Comparison of ENCODE assay signal across 19 mouse cellular contexts in the genomic region with DNA sequence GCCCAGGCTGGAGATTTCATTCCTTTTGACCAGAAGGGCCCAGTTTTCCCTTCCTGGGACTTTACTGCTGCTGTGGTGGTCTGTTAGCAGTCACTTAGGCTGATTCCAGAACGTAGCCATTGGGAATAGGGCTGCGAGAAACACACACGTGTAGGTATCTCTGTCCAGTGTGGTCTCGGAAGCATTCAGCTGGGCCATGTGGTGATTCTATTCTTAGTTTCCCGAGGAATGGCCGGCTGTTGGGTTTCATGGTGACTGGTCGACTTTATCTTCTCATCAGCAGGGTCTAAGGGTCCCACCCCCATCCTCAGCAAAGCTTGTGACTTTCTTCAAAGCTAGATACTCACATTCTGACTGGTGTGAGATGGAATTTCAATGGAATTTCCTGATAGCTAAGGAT. TPM values are rescaled to one million over a fixed set of nuclear protein-coding genes. Genes with fewer than 3 reads are reported as not detected.
DNase-seq lines count a peak whose midpoint lies in the region; ATAC-seq and TF ChIP-seq lines count a peak whose summit lies in the region.
"Had no signal": no experiment of that assay in that cellular context is flagged by ENCODE, and none has a peak within 500 bp of the region (broad histone marks: within the 10 kb centered on the region; RNA-seq: fewer than 3 reads in every experiment).

No protein-coding gene starts in this region.

- H3K9me3 ChIP-seq in heart, embryonic 11.5 days (replicated peaks; ENCODE audit: control insufficient read depth, low read length): no peaks in the 10 kb centered on the region
- H3K9me3 ChIP-seq in hindbrain, embryonic 10.5 days: no peaks in the 10 kb centered on the region
- H3K9me3 ChIP-seq in hindbrain, postnatal 0 days (ENCODE audit: low read length): no peaks in the 10 kb centered on the region
- H3K9me3 ChIP-seq in midbrain, embryonic 10.5 days (replicated peaks): no peaks in the 10 kb centered on the region
- H3K9me3 ChIP-seq in midbrain, embryonic 14.5 days (ENCODE audit: control insufficient read depth, low read length): no peaks in the 10 kb centered on the region
- no peaks in the 10 kb centered on the region for H3K9me3 ChIP-seq in limb, embryonic 15.5 days
- H3K9me3 ChIP-seq: forebrain, embryonic 15.5 days; hindbrain, embryonic 15.5 days had no signal

- H3K27ac ChIP-seq in heart, embryonic 11.5 days (ENCODE audit: low read depth, low read length): no peak overlapping the region
- peak overlapping the region; percentile 50; the same call in 1 of the 2 replicates for H3K27ac ChIP-seq in hindbrain, embryonic 10.5 days
- H3K27ac ChIP-seq in hindbrain, postnatal 0 days: no peak overlapping the region
- peak overlapping the region; percentile 46; the same call in 1 of the 2 replicates for H3K27ac ChIP-seq in midbrain, embryonic 10.5 days (replicated peaks)
- no peak overlapping the region for H3K27ac ChIP-seq in midbrain, embryonic 14.5 days (replicated peaks; ENCODE audit: low read depth, low read length)
- peak overlapping the region; percentile 91 for H3K27ac ChIP-seq in limb, embryonic 15.5 days
- H3K27ac ChIP-seq: forebrain, embryonic 15.5 days had no signal

- no peak overlapping the region for H3K4me2 ChIP-seq in heart, embryonic 11.5 days
- H3K4me2 ChIP-seq in hindbrain, postnatal 0 days (ENCODE audit: low read depth, low read length): no peak overlapping the region
- H3K4me2 ChIP-seq in midbrain, embryonic 14.5 days (ENCODE audit: low read length): no peak overlapping the region
- H3K4me2 ChIP-seq in limb, embryonic 15.5 days: no peak overlapping the region
- H3K4me2 ChIP-seq: forebrain, embryonic 15.5 days; hindbrain, embryonic 15.5 days; liver, embryonic 11.5 days; midbrain, embryonic 11.5 days had no signal

- H3K27me3 ChIP-seq in heart, embryonic 11.5 days (ENCODE audit: control insufficient read depth, insufficient read depth, low read length): no peaks in the 10 kb centered on the region
- H3K27me3 ChIP-seq in hindbrain, embryonic 10.5 days (ENCODE audit: insufficient read depth, poor library complexity, severe bottlenecking): no peaks in the 10 kb centered on the region
- no peaks in the 10 kb centered on the region for H3K27me3 ChIP-seq in hindbrain, postnatal 0 days (ENCODE audit: insufficient read depth, low read length)
- peaks cover 5% of the 10 kb centered on the region for H3K27me3 ChIP-seq in midbrain, embryonic 10.5 days (ENCODE audit: low read depth, poor library complexity, severe bottlenecking)
- no peaks in the 10 kb centered on the region for H3K27me3 ChIP-seq in midbrain, embryonic 14.5 days (ENCODE audit: control insufficient read depth, insufficient read depth, low read length)
- H3K27me3 ChIP-seq in limb, embryonic 15.5 days: no peaks in the 10 kb centered on the region
- H3K27me3 ChIP-seq: CH12.LX; forebrain, embryonic 15.5 days; hindbrain, embryonic 15.5 days had no signal

- H3K9ac ChIP-seq in heart, embryonic 11.5 days (ENCODE audit: low read depth, low read length): no peak overlapping the region
- H3K9ac ChIP-seq in hindbrain, postnatal 0 days (replicated peaks; ENCODE audit: low read length): no peak overlapping the region
- no peak overlapping the region for H3K9ac ChIP-seq in midbrain, embryonic 14.5 days (replicated peaks; ENCODE audit: low read length)
- H3K9ac ChIP-seq in limb, embryonic 15.5 days: no peak overlapping the region
- H3K9ac ChIP-seq: forebrain, embryonic 15.5 days; hindbrain, embryonic 15.5 days had no signal

- 22% methylated on average over 7 of the region's 7 CpGs for WGBS in heart, embryonic 11.5 days (ENCODE audit: insufficient replicate concordance)
- WGBS in hindbrain, embryonic 10.5 days: 75% methylated on average over 7 of the region's 7 CpGs
- 78% methylated on average over 7 of the region's 7 CpGs for WGBS in hindbrain, postnatal 0 days
- 84% methylated on average over 7 of the region's 7 CpGs for WGBS in midbrain, embryonic 10.5 days
- 73% methylated on average over 7 of the region's 7 CpGs for WGBS in midbrain, embryonic 14.5 days
- WGBS in limb, embryonic 15.5 days: 55% methylated on average over 7 of the region's 7 CpGs

- H3K36me3 ChIP-seq in heart, embryonic 11.5 days (ENCODE audit: control insufficient read depth, insufficient read depth, low read length): no peaks in the 10 kb centered on the region
- H3K36me3 ChIP-seq in hindbrain, embryonic 10.5 days: no peaks in the 10 kb centered on the region
- H3K36me3 ChIP-seq in hindbrain, postnatal 0 days (ENCODE audit: insufficient read depth, low read length): no peaks in the 10 kb centered on the region
- H3K36me3 ChIP-seq in midbrain, embryonic 10.5 days: no peaks in the 10 kb centered on the region
- no peaks in the 10 kb centered on the region for H3K36me3 ChIP-seq in midbrain, embryonic 14.5 days (ENCODE audit: control insufficient read depth, insufficient read depth, low read length)
- no peaks in the 10 kb centered on the region for H3K36me3 ChIP-seq in limb, embryonic 15.5 days
- H3K36me3 ChIP-seq: forebrain, embryonic 15.5 days; hindbrain, embryonic 15.5 days had no signal

- no peak for TF ChIP-seq CTCF in hindbrain, postnatal 0 days (IDR thresholded peaks at IDR 0.05; ENCODE audit: low read depth)

- peaks cover 25% of the 10 kb centered on the region for H3K4me1 ChIP-seq in heart, embryonic 11.5 days (ENCODE audit: control insufficient read depth, insufficient read depth, low read length)
- H3K4me1 ChIP-seq in hindbrain, embryonic 10.5 days (replicated peaks): peaks cover 31% of the 10 kb centered on the region
- peaks cover 9% of the 10 kb centered on the region; the same call in 1 of the 2 replicates for H3K4me1 ChIP-seq in hindbrain, postnatal 0 days (ENCODE audit: insufficient read depth, low read length)
- peaks cover 26% of the 10 kb centered on the region for H3K4me1 ChIP-seq in midbrain, embryonic 10.5 days
- peaks cover 14% of the 10 kb centered on the region for H3K4me1 ChIP-seq in midbrain, embryonic 14.5 days (ENCODE audit: control insufficient read depth, insufficient read depth, low read length)
- peaks cover 61% of the 10 kb centered on the region for H3K4me1 ChIP-seq in limb, embryonic 15.5 days

- intact Hi-C loops in left cerebral cortex, postnatal 36 days (cut with DNase I): loop anchor here (5.0 kb wide), 1 partner anchor 168 kb away; no protein-coding TSS in a partner anchor

- H3K4me3 ChIP-seq in heart, embryonic 11.5 days (ENCODE audit: low read depth, low read length): no peak overlapping the region
- H3K4me3 ChIP-seq in hindbrain, embryonic 10.5 days: no peak overlapping the region
- no peak overlapping the region for H3K4me3 ChIP-seq in hindbrain, postnatal 0 days (ENCODE audit: low read length)
- H3K4me3 ChIP-seq in midbrain, embryonic 10.5 days: no peak overlapping the region
- no peak overlapping the region for H3K4me3 ChIP-seq in midbrain, embryonic 14.5 days (replicated peaks; ENCODE audit: low read depth, low read length)
- H3K4me3 ChIP-seq in limb, embryonic 15.5 days: no peak overlapping the region
- H3K4me3 ChIP-seq: erythroblast, embryonic 14.5 days; forebrain, embryonic 15.5 days; hindbrain, embryonic 15.5 days had no signal

- no peak for ATAC-seq in heart, embryonic 11.5 days (replicated peaks; ENCODE audit: insufficient number of reproducible peaks, low FRiP score, low TSS enrichment)
- ATAC-seq in hindbrain, postnatal 0 days: no peak
- no peak for ATAC-seq in midbrain, embryonic 14.5 days (ENCODE audit: low FRiP score, low TSS enrichment)
- ATAC-seq in limb, embryonic 15.5 days (ENCODE audit: insufficient number of reproducible peaks, low FRiP score, low TSS enrichment, low read depth): no peak
- ATAC-seq: forebrain, embryonic 15.5 days; intestine, postnatal 0 days had no signal

- DNase-seq in heart, adult 11 months: peak; percentile 87
- no peak for DNase-seq in hindbrain, embryonic 10.5 days (ENCODE audit: low spot score)
- DNase-seq in hindbrain, postnatal 0 days (ENCODE audit: low spot score): no peak
- no peak for DNase-seq in midbrain, embryonic 10.5 days (ENCODE audit: low spot score)
- no peak for DNase-seq in midbrain, embryonic 14.5 days
- no peak for DNase-seq in left cerebral cortex, postnatal 36 days (ENCODE audit: low spot score in 2 of 2)
- DNase-seq: cerebellum, adult 9-11 months; kidney, postnatal 14 days; layer of hippocampus, adult 9-11 months; thymus, postnatal 36 days had no signal

RNA-seq across cellular contexts. Expression of gene Tmpo, which starts 59.2 kb away (rescaled TPM):
- polyA plus RNA-seq in heart, embryonic 11.5 days (2014; fragmentation: Nextera tagmentation; extraction: Ambion mirVana): 162 and 170 TPM in 2 replicates
- 234 and 258 TPM in 2 replicates for polyA plus RNA-seq in hindbrain, embryonic 10.5 days (2016; fragmentation: Nextera tagmentation; extraction: Ambion mirVana)
- total RNA-seq in hindbrain, postnatal 0 days (2014; rRNA removed): 102 and 110 TPM in 2 replicates
- 66.9 and 72.1 TPM in 2 replicates for polyA plus RNA-seq in hindbrain, postnatal 0 days (2015; fragmentation: Nextera tagmentation; extraction: Ambion mirVana)
- polyA plus RNA-seq in midbrain, embryonic 10.5 days (2016; fragmentation: Nextera tagmentation; extraction: Ambion mirVana): 272 and 275 TPM in 2 replicates
- 127 and 162 TPM in 2 replicates for polyA plus RNA-seq in midbrain, embryonic 14.5 days (2014; fragmentation: Nextera tagmentation; extraction: Ambion mirVana)
- polyA plus RNA-seq in limb, embryonic 15.5 days (2015; fragmentation: Nextera tagmentation; extraction: Ambion mirVana): 162 and 201 TPM in 2 replicates
- total RNA-seq in left cerebral cortex, postnatal 36 days (2021): 10 to 100 TPM; 34.6 to 41.3 TPM

Comparison
In these comparisons a context has a peak if more than half of its experiments do, and no peak if none do; other contexts are left out.
1. H3K27ac ChIP-seq: peak in hindbrain, embryonic 10.5 days (single experiment), midbrain, embryonic 10.5 days (single experiment) and limb, embryonic 15.5 days (single experiment); none in heart, embryonic 11.5 days (single experiment), hindbrain, postnatal 0 days (single experiment) and midbrain, embryonic 14.5 days (single experiment).